Mouse (Mus musculus) heart, postnatal 36 days (tissue): Measurements from ENCODE around the gene Etfdh. TPM values are rescaled to one million over a fixed set of nuclear protein-coding genes. Genes with fewer than 3 reads are reported as not detected.

Experiments used
- DNase-seq, 2 experiments: peaks; one replicate each; pipeline ENCODE4 v3.0.0; 2021 to 2022
- intact Hi-C: fragments of 180-260 bp; cut with DNase I; formaldehyde crosslinking; loops from one replicate; pipeline ENCODE4 v1.15.1; 2025
- total RNA-seq, 2 experiments: library from RNA; stranded (reverse); gene quantifications; 2 replicates each; pipeline ENCODE4 v1.2.3; 2021

Gene Etfdh
- 100 to 1,000 TPM; 564 to 620 TPM for total RNA-seq

GRCm38 (mm10) chr3:79629416-79629730 is at the start of gene Etfdh:
Gene Etfdh, minus strand, starts transcription at chr3:79629500.
- intact Hi-C loops, result no loop called here
- DNase-seq, result peak in 1 of 2 experiments; percentile 61

- DNase-seq, result no peak
- intact Hi-C loops, result no loop called here
Measured at GRCm38 (mm10) chr3:79676411-79676810, 47.1 kb upstream of the Etfdh start.

GRCm38 (mm10) chr3:79674641-79675040 is 45.3 kb upstream of the Etfdh start:
- no peak for DNase-seq
- intact Hi-C loops, result no loop called here

- intact Hi-C loops, result loop anchor here (1.0 kb wide), 2 partner anchors 71 to 136 kb away; no protein-coding TSS in a partner anchor
- DNase-seq, result peak; percentile 51 to 68
Measured at GRCm38 (mm10) chr3:79673082-79673481, 43.8 kb upstream of the Etfdh start.

GRCm38 (mm10) chr3:79672188-79672587 is 42.9 kb upstream of the Etfdh start:
- no peak for DNase-seq
- intact Hi-C loops, result no loop called here

GRCm38 (mm10) chr3:79670556-79670955 is 41.3 kb upstream of the Etfdh start:
- no peak for DNase-seq
- intact Hi-C loops, result no loop called here

DNA sequence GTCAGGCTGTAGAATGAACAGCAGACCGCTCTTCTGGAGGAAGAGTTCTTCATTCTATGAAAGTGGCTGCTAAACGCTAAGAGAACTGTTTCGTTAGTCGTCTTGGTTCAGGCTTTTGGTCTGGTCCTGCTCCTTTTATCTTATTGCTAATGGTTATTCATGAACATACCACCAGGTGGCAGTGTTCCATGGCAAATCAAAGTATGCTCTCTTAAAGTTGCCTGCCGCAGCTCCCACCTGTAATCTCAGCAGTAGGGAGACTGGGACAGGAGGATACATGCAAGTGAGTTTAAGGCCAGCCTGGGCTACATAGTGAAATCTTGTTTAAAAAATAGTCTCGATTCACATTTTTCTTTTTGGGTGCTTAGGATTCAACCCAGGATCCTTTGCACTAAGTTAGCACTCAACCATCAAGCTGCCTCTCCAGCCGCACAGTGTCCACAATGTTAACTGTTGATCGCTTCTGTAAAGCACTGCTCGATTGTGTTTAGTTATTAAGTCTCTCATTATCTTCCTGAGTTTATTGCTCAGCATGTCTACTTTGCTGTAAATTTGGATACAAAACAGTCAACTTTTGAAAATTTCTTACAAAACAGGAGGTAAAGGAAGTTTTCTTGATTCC is 35.6 kb upstream of the Etfdh start:
- intact Hi-C loops, result loop anchor here (2.0 kb wide), 1 partner anchor 144 kb away; no protein-coding TSS in a partner anchor
- peak; percentile 30 to 39 for DNase-seq

DNA sequence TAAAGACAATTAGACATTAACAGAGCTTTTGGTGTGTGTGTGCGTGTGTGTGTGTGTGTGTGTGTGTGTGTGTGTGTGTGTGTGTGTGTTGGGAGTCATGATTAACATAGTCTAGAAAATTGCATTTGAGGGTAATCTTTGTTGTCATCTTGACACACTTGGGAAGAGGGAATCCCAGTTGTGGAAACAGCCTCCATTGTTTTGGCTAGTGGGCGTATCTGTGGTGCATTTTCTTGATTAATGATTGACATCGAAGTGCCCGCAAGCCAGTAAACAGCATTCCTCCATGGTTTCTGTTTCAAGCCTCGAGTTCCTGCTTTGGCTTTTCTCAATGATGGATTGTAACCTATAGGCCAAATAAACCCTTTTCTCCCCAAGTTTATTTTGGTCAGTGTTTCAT is 27.4 kb upstream of the Etfdh start:
- no peak for DNase-seq
- intact Hi-C loops, result no loop called here

DNA sequence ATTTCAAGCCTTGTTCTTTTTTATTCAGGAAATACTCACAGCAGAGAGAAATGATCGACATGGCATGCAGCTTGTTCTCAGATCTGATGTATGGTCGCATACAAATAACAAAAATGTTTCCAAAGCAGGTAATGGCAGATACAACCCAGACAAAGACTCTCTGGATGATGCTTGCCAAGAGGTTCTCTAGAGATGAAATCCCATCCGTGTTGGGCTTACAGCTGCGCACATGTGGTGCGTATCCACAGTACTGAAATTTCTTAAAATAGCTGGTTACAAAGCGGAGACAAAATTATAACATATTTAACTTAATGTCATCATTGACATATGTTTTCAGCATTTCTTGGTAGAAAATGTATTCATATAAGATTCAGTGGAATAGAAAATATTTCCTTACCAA is 22.8 kb upstream of the Etfdh start:
- intact Hi-C loops, result no loop called here
- DNase-seq, result no peak

DNA sequence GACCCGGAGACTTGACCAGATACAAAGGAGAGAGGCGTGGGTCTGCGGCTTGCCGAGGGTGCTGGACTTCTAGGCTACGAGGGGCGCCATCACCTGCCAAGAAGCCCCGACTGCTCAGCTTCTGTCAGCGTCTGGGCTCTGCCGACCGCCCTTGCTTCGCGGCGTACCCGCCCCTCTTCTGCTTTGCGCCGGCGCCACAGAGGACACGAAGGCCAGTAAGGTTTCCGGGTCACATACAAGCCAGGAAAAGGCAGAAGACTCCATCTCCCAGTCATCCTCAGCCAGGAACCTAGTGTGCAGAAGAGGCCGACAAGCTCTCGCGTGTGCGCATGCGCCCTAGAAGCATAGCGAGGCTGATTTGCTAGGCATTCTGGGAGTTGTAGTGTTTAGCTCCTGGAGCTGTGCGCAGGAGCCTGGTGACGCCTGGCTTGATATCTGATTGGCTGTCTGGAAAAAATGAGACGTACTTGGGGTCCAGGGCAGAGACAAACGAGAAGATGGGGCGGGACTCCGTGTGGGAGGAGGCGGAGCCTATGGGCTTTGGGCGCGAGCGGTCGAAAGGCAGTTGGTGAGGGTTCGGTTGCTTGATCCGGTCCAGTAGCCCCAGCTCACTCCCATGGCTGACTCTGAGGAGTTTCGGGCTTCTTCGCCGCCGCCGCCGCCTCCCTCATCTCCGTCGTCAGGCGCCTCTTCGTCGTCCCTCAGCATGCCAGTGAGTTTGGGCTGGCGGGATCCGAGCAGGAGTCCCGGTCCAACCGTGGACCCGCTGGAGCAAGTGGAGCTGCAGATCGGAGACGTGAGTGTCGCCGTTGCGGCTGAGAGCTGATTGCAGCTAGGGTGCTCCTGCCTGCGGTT is 512 bp downstream of the Etfdh start, which contains the start of gene 4930579G24Rik:
Gene 4930579G24Rik (plus strand): TSS at position 519 of the 855 bp plus-strand sequence.
- intact Hi-C loops, result no loop called here

GRCm38 (mm10) chr3:79628182-79628560 is 1.1 kb downstream of the Etfdh start:
- intact Hi-C loops, result no loop called here
- no peak for DNase-seq

More for the DNA sequence above, 512 bp downstream of the Etfdh start, which contains the start of gene 4930579G24Rik:
- DNase-seq, result peak; percentile 91 to 92

DNA sequence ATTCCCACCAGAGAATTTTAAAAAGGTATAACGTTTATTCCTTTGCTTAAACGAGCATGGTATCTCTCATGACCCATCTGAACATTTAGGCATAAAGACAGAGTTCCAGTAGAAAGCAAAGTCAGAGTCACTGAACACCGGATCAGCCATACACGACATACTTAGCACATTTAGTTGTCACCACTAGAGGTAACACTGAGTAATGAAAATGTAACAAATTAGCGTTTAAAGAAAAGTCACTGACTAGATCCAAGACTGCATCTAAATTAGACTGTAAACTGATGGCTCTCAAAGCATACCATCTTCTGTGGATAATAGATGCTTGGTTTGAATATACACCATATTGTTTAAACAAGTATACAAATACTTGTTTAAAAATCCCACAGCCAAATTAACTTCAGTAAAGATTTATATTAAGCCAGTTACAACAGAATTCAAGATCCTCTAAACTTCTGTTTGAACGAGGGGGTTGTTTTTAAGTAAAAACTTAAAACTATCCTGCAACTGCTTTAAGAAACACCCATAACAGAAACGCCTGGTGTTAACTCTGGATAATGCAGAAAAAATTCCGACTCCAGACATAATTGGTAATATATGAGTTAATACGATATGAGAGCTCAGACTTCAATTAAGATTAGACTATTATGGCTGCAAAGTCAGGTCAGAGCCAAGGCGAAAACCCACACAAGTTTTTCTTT is 1.7 kb downstream of the Etfdh start:
- intact Hi-C loops, result no loop called here
- no peak for DNase-seq

GRCm38 (mm10) chr3:79609886-79610285 is 19.4 kb downstream of the Etfdh start:
- intact Hi-C loops, result no loop called here
- DNase-seq, result no peak

DNA sequence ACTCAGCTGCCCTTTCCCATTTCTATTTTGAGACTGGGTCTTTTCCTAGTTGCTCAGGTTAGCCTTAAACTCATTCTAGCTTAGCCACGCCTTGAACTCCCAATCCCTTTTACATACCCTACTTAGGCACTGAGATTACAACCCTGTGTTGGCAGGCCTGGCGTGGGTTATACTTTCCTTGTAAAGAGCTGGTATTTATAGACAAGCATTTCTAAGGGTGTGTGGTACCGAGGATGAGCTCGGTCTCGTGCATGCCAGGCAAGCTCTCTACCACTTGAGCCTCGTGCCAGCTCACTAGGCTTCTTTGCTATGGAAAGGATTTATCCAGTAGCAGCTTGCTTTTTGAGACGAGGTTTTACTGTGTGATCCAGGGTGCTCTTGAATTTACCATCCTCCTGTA is 33.8 kb downstream of the Etfdh start:
- DNase-seq, result no peak
- intact Hi-C loops, result no loop called here

DNA sequence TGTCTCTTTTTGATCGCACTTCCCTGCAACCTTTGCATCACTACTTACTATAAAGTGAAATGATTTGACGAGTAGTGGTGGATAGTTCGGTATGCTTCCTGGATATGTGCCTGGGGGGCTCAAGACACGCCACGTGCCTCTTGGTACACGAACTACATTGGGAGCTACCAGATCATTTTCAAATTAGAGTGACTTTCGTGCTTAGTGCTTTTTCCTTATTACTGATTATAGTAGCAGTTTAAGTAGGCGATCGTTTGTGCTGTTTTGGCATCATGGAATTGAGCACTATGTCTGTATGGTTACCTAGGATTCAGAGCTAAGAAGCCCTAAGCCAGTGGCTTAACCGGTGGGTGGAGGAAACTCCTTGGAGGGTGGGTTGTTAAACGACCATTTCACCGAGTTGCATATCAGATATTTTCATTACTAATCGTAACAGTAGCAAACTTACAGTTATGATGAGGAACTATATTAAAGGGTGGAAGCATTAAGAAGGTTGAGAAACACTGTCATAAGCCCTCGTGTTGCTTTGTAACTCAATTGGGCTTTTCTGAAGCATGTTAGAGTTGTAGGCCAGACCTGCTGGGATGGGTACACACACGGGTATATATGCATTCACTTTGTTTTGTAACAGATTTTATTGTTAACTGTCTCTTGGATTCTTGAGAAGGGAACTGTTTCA is 37.4 kb downstream of the Etfdh start:
- intact Hi-C loops, result no loop called here
- no peak for DNase-seq

DNA sequence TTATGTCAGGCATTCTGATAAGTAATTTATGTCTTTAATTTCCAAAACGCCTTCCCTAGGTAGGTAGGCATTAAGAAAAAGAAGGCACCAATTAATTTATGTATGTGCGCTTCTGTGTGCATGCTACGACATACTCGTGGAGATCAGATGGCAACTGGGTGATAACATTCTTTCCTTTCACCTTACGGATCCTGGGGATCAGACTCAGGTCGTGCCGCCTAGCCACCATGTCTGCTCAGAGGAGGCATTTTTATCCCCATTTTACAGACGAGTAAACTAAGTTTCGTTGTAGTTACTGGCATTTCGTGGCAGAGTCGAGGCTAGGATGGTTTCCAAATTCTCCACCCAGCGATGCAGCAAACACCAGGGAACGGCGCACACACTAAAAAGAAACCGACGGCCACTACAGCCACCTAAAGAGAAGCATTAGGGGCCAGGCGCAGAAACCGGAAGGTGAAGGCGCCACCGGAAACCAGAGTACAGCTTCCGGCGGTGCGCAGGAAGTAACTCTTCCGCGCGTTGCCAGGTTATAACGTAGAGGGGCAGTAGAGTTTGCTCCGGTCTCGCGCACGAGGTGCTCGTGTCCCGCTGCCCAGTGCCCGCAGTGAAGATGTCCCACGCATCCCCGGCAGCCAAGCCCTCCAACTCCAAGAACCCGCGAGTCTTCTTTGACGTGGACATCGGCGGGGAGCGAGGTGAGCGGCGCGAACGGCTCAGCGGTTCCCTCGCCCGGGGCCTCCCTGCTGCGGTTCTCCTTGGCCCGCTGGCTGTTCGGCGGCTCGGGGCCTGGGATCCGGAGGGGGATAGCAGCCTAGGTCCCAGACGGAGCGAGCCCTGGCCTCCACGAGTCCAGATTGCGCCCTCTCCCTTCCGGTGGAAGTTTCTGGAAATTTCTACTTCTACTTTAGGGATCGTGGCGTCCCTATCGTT is 38.2 kb downstream of the Etfdh start, which contains the start of gene Ppid:
Gene Ppid (plus strand): TSS at position 480 of the 930 bp plus-strand sequence.
- intact Hi-C loops, result no loop called here

DNA sequence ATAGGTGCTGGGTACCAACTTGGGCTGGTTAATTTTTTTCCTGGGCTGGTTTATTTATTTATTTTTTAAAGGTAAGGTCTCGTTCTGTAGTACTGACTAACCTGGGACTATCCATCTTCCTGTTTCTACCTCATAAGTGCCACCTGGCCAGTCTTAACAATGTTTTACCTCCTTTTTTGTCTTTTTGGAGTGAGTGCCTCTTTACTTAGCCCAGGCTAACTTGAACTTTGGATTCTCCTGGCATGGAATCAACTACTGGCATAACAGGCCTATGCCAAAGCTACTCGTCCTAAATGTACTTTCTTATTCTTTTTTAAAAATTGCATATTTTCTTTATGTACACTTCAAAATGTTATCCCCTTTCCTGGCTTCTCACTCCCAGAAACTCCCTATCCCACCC is 39.6 kb downstream of the Etfdh start:
- intact Hi-C loops, result loop anchor here (5.0 kb wide), 3 partner anchors 72 to 302 kb away; partner anchors contain the start of gene Rapgef2
- DNase-seq, result no peak

More for the DNA sequence above, 38.2 kb downstream of the Etfdh start, which contains the start of gene Ppid:
- DNase-seq, result peak; percentile 76 to 79

DNA sequence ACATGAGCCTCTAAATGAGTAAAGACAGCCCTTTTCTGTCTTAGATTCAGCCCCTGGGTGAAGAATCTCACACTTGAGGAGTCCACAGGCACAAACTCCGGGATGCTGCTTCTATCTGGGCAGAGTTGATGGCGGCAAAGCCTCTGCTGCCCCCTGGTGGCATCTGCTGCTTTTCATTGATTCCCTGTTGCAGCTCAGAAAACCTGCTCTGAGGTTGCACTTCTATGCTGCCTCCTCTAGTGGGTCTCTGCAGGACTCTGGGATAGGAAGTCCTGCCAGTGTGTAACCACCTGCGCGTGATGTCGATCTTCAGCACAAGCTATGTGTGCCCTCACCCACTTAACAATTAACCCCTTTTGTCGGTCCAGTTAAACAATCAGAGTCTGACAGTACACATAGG is 42.5 kb downstream of the Etfdh start:
- peak; percentile 89 to 93 for DNase-seq
- intact Hi-C loops, result loop anchor here (1.0 to 5.0 kb wide), 6 partner anchors 70 to 628 kb away; partner anchors contain the start of gene Rapgef2

GRCm38 (mm10) chr3:79579891-79580575 is 49.3 kb downstream of the Etfdh start:
- DNase-seq, result no peak
- intact Hi-C loops, result no loop called here
